In the genomic region with DNA sequence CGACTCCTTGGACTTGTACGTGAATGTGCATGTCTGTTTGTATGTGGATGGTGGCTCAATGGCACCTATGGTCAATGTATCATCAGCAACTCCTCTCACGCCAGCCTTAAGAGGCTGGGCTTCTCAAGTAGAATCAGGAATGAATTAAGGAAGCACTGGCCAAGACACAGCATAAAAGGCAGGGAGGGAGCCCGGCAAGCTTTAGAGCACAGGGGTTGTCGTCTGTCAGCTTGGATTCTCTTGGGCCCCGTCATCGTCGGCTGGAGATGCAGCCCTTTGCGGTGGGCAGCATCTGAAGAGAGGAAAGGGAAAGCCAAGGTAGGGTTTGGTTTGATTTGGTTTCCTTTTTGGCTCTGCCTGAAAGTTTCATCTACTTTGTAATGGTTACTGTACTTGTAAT, we compare ENCODE assay signal across 11 mouse cellular contexts.
A peak's percentile ranks its signal among the peaks of the same experiment; 100 is the strongest.
DNase-seq lines count a peak whose midpoint lies in the region; ATAC-seq and TF ChIP-seq lines count a peak whose summit lies in the region.
"Had no signal": no experiment of that assay in that cellular context is flagged by ENCODE, and none has a peak within 500 bp of the region (broad histone marks: within the 10 kb centered on the region; RNA-seq: fewer than 3 reads in every experiment).

No protein-coding gene starts in this region.

- no peaks in the 10 kb centered on the region for H3K36me3 ChIP-seq in forebrain, embryonic 16.5 days (ENCODE audit: control insufficient read depth, insufficient read depth)
- H3K36me3 ChIP-seq in midbrain, embryonic 13.5 days, result no peaks in the 10 kb centered on the region

- peak; percentile 3 for ATAC-seq in forebrain, embryonic 16.5 days
- ATAC-seq in midbrain, embryonic 13.5 days, result peak; percentile 28

- no peak overlapping the region for H3K4me3 ChIP-seq in cerebellum, adult 2 months (replicated peaks; ENCODE audit: insufficient read depth, low read depth, low read length)
- peak overlapping the region; percentile 24 for H3K4me3 ChIP-seq in forebrain, embryonic 16.5 days (replicated peaks; ENCODE audit: low read length)
- H3K4me3 ChIP-seq in midbrain, embryonic 13.5 days (replicated peaks), result peak overlapping the region; percentile 39
- H3K4me3 ChIP-seq: heart, embryonic 12.5 days; limb, embryonic 12.5 days had no signal

- no peak for TF ChIP-seq POLR2A in cerebellum, adult 2 months (IDR thresholded peaks at IDR 0.05; ENCODE audit: borderline replicate concordance, insufficient read depth, low read length)

- peak overlapping the region; percentile 19 for H3K4me2 ChIP-seq in forebrain, embryonic 16.5 days (ENCODE audit: low read length)
- peak overlapping the region; percentile 53 for H3K4me2 ChIP-seq in midbrain, embryonic 13.5 days (replicated peaks)
- H3K4me2 ChIP-seq: heart, embryonic 12.5 days; limb, embryonic 12.5 days had no signal

- no peaks in the 10 kb centered on the region for H3K27me3 ChIP-seq in cerebellum, adult 2 months (ENCODE audit: control insufficient read depth, insufficient read depth, low read length)
- no peaks in the 10 kb centered on the region for H3K27me3 ChIP-seq in forebrain, embryonic 16.5 days (replicated peaks; ENCODE audit: control insufficient read depth, insufficient read depth, low read length)
- H3K27me3 ChIP-seq in midbrain, embryonic 13.5 days, result no peaks in the 10 kb centered on the region
- H3K27me3 ChIP-seq: heart, embryonic 12.5 days; limb, embryonic 12.5 days had no signal

- H3K9ac ChIP-seq in forebrain, embryonic 16.5 days (replicated peaks; ENCODE audit: low read depth, low read length), result peak overlapping the region; percentile 7
- H3K9ac ChIP-seq in midbrain, embryonic 13.5 days (replicated peaks), result peak overlapping the region; percentile 71
- H3K9ac ChIP-seq: heart, embryonic 12.5 days; limb, embryonic 12.5 days had no signal

- no peak for DNase-seq in cerebellum, adult 2 months
- DNase-seq in cerebellum, postnatal 4 days (ENCODE audit: low spot score in 2 of 2), result no peak
- DNase-seq in R1 (ENCODE audit: low read depth, low spot score), result peak; percentile 54
- no peak for DNase-seq in spleen, postnatal 4 days (ENCODE audit: low spot score in 2 of 2)
- no peak for DNase-seq in gastrocnemius, postnatal 25 days
- DNase-seq in gastrocnemius, postnatal 10 days, result no peak
- DNase-seq: lung, adult 2 months had no signal

- H3K4me1 ChIP-seq in cerebellum, adult 2 months (ENCODE audit: control insufficient read depth, insufficient read depth, low read length), result no peaks in the 10 kb centered on the region
- H3K4me1 ChIP-seq in forebrain, embryonic 16.5 days (replicated peaks; ENCODE audit: control insufficient read depth, insufficient read depth, low read length), result peaks cover 17% of the 10 kb centered on the region
- peaks cover 56% of the 10 kb centered on the region for H3K4me1 ChIP-seq in midbrain, embryonic 13.5 days (replicated peaks)
- H3K4me1 ChIP-seq: heart, embryonic 12.5 days had no signal

- TF ChIP-seq CTCF in cerebellum, adult 2 months (IDR thresholded peaks at IDR 0.05; ENCODE audit: borderline replicate concordance, insufficient read depth, low read depth, low read length), result no peak

- no peaks in the 10 kb centered on the region for H3K9me3 ChIP-seq in forebrain, embryonic 16.5 days (ENCODE audit: control insufficient read depth, low read length)
- no peaks in the 10 kb centered on the region for H3K9me3 ChIP-seq in midbrain, embryonic 13.5 days
- H3K9me3 ChIP-seq: heart, embryonic 12.5 days had no signal

- WGBS in cerebellum, adult 2 months, result 57% methylated on average over 9 of the region's 9 CpGs
- whole genome bisulfite sequencing in forebrain, embryonic 16.5 days, result 11% methylated on average over 9 of the region's 9 CpGs
- WGBS in midbrain, embryonic 13.5 days, result 12% methylated on average over 9 of the region's 9 CpGs

- H3K27ac ChIP-seq in cerebellum, adult 2 months (ENCODE audit: insufficient read depth, low read length), result peak overlapping the region; percentile 59; the same call in 1 of the 2 replicates
- H3K27ac ChIP-seq in forebrain, embryonic 16.5 days (ENCODE audit: low read length), result peak overlapping the region; percentile 82
- peak overlapping the region; percentile 94 for H3K27ac ChIP-seq in midbrain, embryonic 13.5 days
- H3K27ac ChIP-seq: limb, embryonic 12.5 days had no signal
